Mouse (Mus musculus): ENCODE data around the gene Cotl1. TPM values are rescaled to one million over a fixed set of nuclear protein-coding genes. Genes with fewer than 3 reads are reported as not detected.

Cotl1 gene
- 12.4 and 18.6 TPM in 2 replicates for total RNA-seq (2014; rRNA removed)
- polyA plus RNA-seq (2012; rRNA removed): 26.7 and 40.3 TPM in 2 replicates

GRCm38 (mm10) chr8:119840275-119840808, at the start of gene Cotl1:
Cotl1 (minus strand) TSS chr8:119840544.
- under 1% methylated on average over 57 of the region's 57 CpGs for whole genome bisulfite sequencing
- peak within 1 kb of the TSS; percentile 94 for H3K9ac ChIP-seq (ENCODE audit: low read depth, low read length)
- no peaks in the 10 kb centered on the region for H3K79me2 ChIP-seq (ENCODE audit: control insufficient read depth, insufficient read depth, low read length)
- H3K4me3 ChIP-seq (ENCODE audit: insufficient read depth, low read depth, low read length): peak within 1 kb of the TSS; percentile 88
- peaks cover 4% of the 10 kb centered on the region; the same call in 1 of the 2 replicates for H3K4me1 ChIP-seq (ENCODE audit: control insufficient read depth, insufficient read depth, low read length)
- TF ChIP-seq POLR2A (IDR thresholded peaks at IDR 0.05; ENCODE audit: extremely low read depth, insufficient read depth, low read length) (peak; percentile 98), CTCF (IDR thresholded peaks at IDR 0.05; ENCODE audit: low read depth, low read length) (no peak)
- peak; percentile 68 for DNase-seq (ENCODE audit: extremely low read depth, low read depth, low spot score)
- H3K36me3 ChIP-seq (ENCODE audit: control insufficient read depth, insufficient read depth, low read length): no peaks in the 10 kb centered on the region
- H3K27ac ChIP-seq (replicated peaks; ENCODE audit: insufficient read depth, low read depth, low read length): peak within 1 kb of the TSS; percentile 41
- H3K27me3 ChIP-seq (ENCODE audit: control insufficient read depth, insufficient read depth, low read length): no peaks in the 10 kb centered on the region

GRCm38 (mm10) chr8:119888012-119888411, 47.7 kb upstream of the Cotl1 start:
- H3K4me1 ChIP-seq (ENCODE audit: control insufficient read depth, insufficient read depth, low read length): peaks cover 10% of the 10 kb centered on the region
- no peaks in the 10 kb centered on the region for H3K27me3 ChIP-seq (ENCODE audit: control insufficient read depth, insufficient read depth, low read length)
- H3K9ac ChIP-seq (ENCODE audit: low read depth, low read length): no peak overlapping the region
- H3K36me3 ChIP-seq (ENCODE audit: control insufficient read depth, insufficient read depth, low read length): no peaks in the 10 kb centered on the region
- DNase-seq (ENCODE audit: extremely low read depth, low read depth, low spot score): no peak
- 92% methylated on average over 4 of the region's 4 CpGs for WGBS
- no peaks in the 10 kb centered on the region for H3K79me2 ChIP-seq (ENCODE audit: control insufficient read depth, insufficient read depth, low read length)
- TF ChIP-seq POLR2A (IDR thresholded peaks at IDR 0.05; ENCODE audit: extremely low read depth, insufficient read depth, low read length) (no peak), CTCF (IDR thresholded peaks at IDR 0.05; ENCODE audit: low read depth, low read length) (no peak)
- no peak overlapping the region for H3K4me3 ChIP-seq (ENCODE audit: insufficient read depth, low read depth, low read length)
- no peak overlapping the region for H3K27ac ChIP-seq (replicated peaks; ENCODE audit: insufficient read depth, low read depth, low read length)

GRCm38 (mm10) chr8:119887130-119887529, 46.8 kb upstream of the Cotl1 start:
- no peaks in the 10 kb centered on the region for H3K27me3 ChIP-seq (ENCODE audit: control insufficient read depth, insufficient read depth, low read length)
- H3K4me3 ChIP-seq (ENCODE audit: insufficient read depth, low read depth, low read length): no peak overlapping the region
- peak; percentile 38 for DNase-seq (ENCODE audit: extremely low read depth, low read depth, low spot score)
- H3K4me1 ChIP-seq (ENCODE audit: control insufficient read depth, insufficient read depth, low read length): peaks cover 10% of the 10 kb centered on the region
- H3K9ac ChIP-seq (ENCODE audit: low read depth, low read length): no peak overlapping the region
- no peaks in the 10 kb centered on the region for H3K36me3 ChIP-seq (ENCODE audit: control insufficient read depth, insufficient read depth, low read length)
- H3K79me2 ChIP-seq (ENCODE audit: control insufficient read depth, insufficient read depth, low read length): no peaks in the 10 kb centered on the region
- TF ChIP-seq POLR2A (IDR thresholded peaks at IDR 0.05; ENCODE audit: extremely low read depth, insufficient read depth, low read length): no peak
- peak; percentile 91 for TF ChIP-seq CTCF (IDR thresholded peaks at IDR 0.05; ENCODE audit: low read depth, low read length)
- WGBS: 65% methylated on average over 3 of the region's 3 CpGs
- no peak overlapping the region for H3K27ac ChIP-seq (replicated peaks; ENCODE audit: insufficient read depth, low read depth, low read length)

GRCm38 (mm10) chr8:119885612-119886011, 45.3 kb upstream of the Cotl1 start:
- DNase-seq (ENCODE audit: extremely low read depth, low read depth, low spot score): peak; percentile 99
- no peak overlapping the region for H3K4me3 ChIP-seq (ENCODE audit: insufficient read depth, low read depth, low read length)
- no peaks in the 10 kb centered on the region for H3K79me2 ChIP-seq (ENCODE audit: control insufficient read depth, insufficient read depth, low read length)
- H3K27ac ChIP-seq (replicated peaks; ENCODE audit: insufficient read depth, low read depth, low read length): peak overlapping the region; percentile 85
- no peaks in the 10 kb centered on the region for H3K36me3 ChIP-seq (ENCODE audit: control insufficient read depth, insufficient read depth, low read length)
- no peak for TF ChIP-seq POLR2A (IDR thresholded peaks at IDR 0.05; ENCODE audit: extremely low read depth, insufficient read depth, low read length)
- no peak for TF ChIP-seq CTCF (IDR thresholded peaks at IDR 0.05; ENCODE audit: low read depth, low read length)
- H3K9ac ChIP-seq (ENCODE audit: low read depth, low read length): peak overlapping the region; percentile 13; the same call in 1 of the 2 replicates
- H3K4me1 ChIP-seq (ENCODE audit: control insufficient read depth, insufficient read depth, low read length): peaks cover 10% of the 10 kb centered on the region
- WGBS: 7% methylated on average over 3 of the region's 3 CpGs
- no peaks in the 10 kb centered on the region for H3K27me3 ChIP-seq (ENCODE audit: control insufficient read depth, insufficient read depth, low read length)

GRCm38 (mm10) chr8:119883281-119883680, 42.9 kb upstream of the Cotl1 start:
- H3K4me1 ChIP-seq (ENCODE audit: control insufficient read depth, insufficient read depth, low read length): peaks cover 10% of the 10 kb centered on the region
- no peaks in the 10 kb centered on the region for H3K36me3 ChIP-seq (ENCODE audit: control insufficient read depth, insufficient read depth, low read length)
- H3K9ac ChIP-seq (ENCODE audit: low read depth, low read length): no peak overlapping the region
- H3K27me3 ChIP-seq (ENCODE audit: control insufficient read depth, insufficient read depth, low read length): no peaks in the 10 kb centered on the region
- TF ChIP-seq CTCF (IDR thresholded peaks at IDR 0.05; ENCODE audit: low read depth, low read length) (no peak), POLR2A (IDR thresholded peaks at IDR 0.05; ENCODE audit: extremely low read depth, insufficient read depth, low read length) (no peak)
- no peak overlapping the region for H3K4me3 ChIP-seq (ENCODE audit: insufficient read depth, low read depth, low read length)
- peak; percentile 46 for DNase-seq (ENCODE audit: extremely low read depth, low read depth, low spot score)
- no peak overlapping the region for H3K27ac ChIP-seq (replicated peaks; ENCODE audit: insufficient read depth, low read depth, low read length)
- H3K79me2 ChIP-seq (ENCODE audit: control insufficient read depth, insufficient read depth, low read length): no peaks in the 10 kb centered on the region
- WGBS: 74% methylated on average over 7 of the region's 7 CpGs

- DNase-seq (ENCODE audit: extremely low read depth, low read depth, low spot score): peak; percentile 48
- Histone ChIP-seq H3K4me1 (ENCODE audit: control insufficient read depth, insufficient read depth, low read length) (peaks cover 10% of the 10 kb centered on the region), H3K4me3 (ENCODE audit: insufficient read depth, low read depth, low read length) (no peak overlapping the region), H3K27me3 (ENCODE audit: control insufficient read depth, insufficient read depth, low read length) (no peaks in the 10 kb centered on the region), H3K27ac (replicated peaks; ENCODE audit: insufficient read depth, low read depth, low read length) (no peak overlapping the region), H3K79me2 (ENCODE audit: control insufficient read depth, insufficient read depth, low read length) (no peaks in the 10 kb centered on the region), H3K36me3 (ENCODE audit: control insufficient read depth, insufficient read depth, low read length) (no peaks in the 10 kb centered on the region), H3K9ac (ENCODE audit: low read depth, low read length) (no peak overlapping the region)
- no peak for TF ChIP-seq POLR2A (IDR thresholded peaks at IDR 0.05; ENCODE audit: extremely low read depth, insufficient read depth, low read length)
- TF ChIP-seq CTCF (IDR thresholded peaks at IDR 0.05; ENCODE audit: low read depth, low read length): no peak
- WGBS: 68% methylated on average over 8 of the region's 8 CpGs
These were observed 41.6 kb upstream of the Cotl1 start for GRCm38 (mm10) chr8:119881917-119882316.
